Mouse (Mus musculus): ENCODE results near the gene A030014E15Rik. TPM values are rescaled to one million over a fixed set of nuclear protein-coding genes. Genes with fewer than 3 reads are reported as not detected.

A030014E15Rik gene
- total RNA-seq, 2 experiments from 2014 or later, result not detected

Other genes starting within 250 kb of the A030014E15Rik start
- 100 to 1,000 TPM; 190 to 206 TPM for gene Mff, start 200.0 kb upstream of the A030014E15Rik start, total RNA-seq (2021)
- gene Tm4sf20, start 156.5 kb upstream of the A030014E15Rik start, total RNA-seq (2021), result not detected
- not detected for gene Gm47791, start 153.7 kb upstream of the A030014E15Rik start, total RNA-seq (2021)
- gene Agfg1, start 85.4 kb upstream of the A030014E15Rik start, total RNA-seq (2021), result 10 to 100 TPM; 48.5 to 50.8 TPM
- under 1 TPM; 0.36 to 0.56 TPM for gene A030005L19Rik, start 11.6 kb upstream of the A030014E15Rik start, total RNA-seq (2021)
- gene Gm6217, start 6.5 kb downstream of the A030014E15Rik start, total RNA-seq (2021), result not detected
- not detected for gene A030003K21Rik, start 18.5 kb downstream of the A030014E15Rik start, total RNA-seq (2021)
- not detected for gene Gm7544, start 31.1 kb downstream of the A030014E15Rik start, total RNA-seq (2021)
- gene Gm47955, start 35.4 kb downstream of the A030014E15Rik start, total RNA-seq (2021), result not detected
- gene Gm47959, start 75.6 kb downstream of the A030014E15Rik start, total RNA-seq (2021), result not detected
- gene Slc19a3, start 113.5 kb downstream of the A030014E15Rik start, total RNA-seq (2021), result 1 to 10 TPM in 1 of 2 experiments, under 1 TPM in 1; 0.83 to 1.5 TPM
- gene Krtap28-10, start 117.6 kb downstream of the A030014E15Rik start, total RNA-seq (2021), result not detected
- gene Gm47969, start 120.0 kb downstream of the A030014E15Rik start, total RNA-seq (2021), result not detected
- not detected for gene A030005K14Rik, start 134.5 kb downstream of the A030014E15Rik start, total RNA-seq (2021)
- gene Krtap28-13, start 136.0 kb downstream of the A030014E15Rik start, total RNA-seq (2021), result not detected
- gene Ccl20, start 191.8 kb downstream of the A030014E15Rik start, total RNA-seq (2021), result not detected
- gene Daw1, start 234.8 kb downstream of the A030014E15Rik start, total RNA-seq (2021), result not detected